Mouse (Mus musculus): ENCODE data around the gene Sirt7. TPM values are rescaled to one million over a fixed set of nuclear protein-coding genes. Genes with fewer than 3 reads are reported as not detected.

The Sirt7 gene
- total and polyA plus RNA-seq, 2 experiments from 2014 or later = 37.4 to 51.8 TPM

GRCm38 (mm10) chr11:120630881-120631725 is 6.1 kb upstream of the Sirt7 start:
- Histone ChIP-seq H3K36me3 (ENCODE audit: insufficient read depth) (peaks cover 22% of the 10 kb centered on the region), H3K27me3 (ENCODE audit: insufficient read depth, low read length) (no peaks in the 10 kb centered on the region), H3K9ac (no peak overlapping the region), H3K9me3 (ENCODE audit: low read length) (no peaks in the 10 kb centered on the region), H3K4me2 (ENCODE audit: low read depth) (0 out of 2 replicates have a peak overlapping the region, but pooled peaks have one; percentile 90), H3K4me3 (ENCODE audit: low read depth, low read length) (no peak overlapping the region), H3K4me1 (ENCODE audit: insufficient read depth) (peaks cover 6% of the 10 kb centered on the region; the same call in 1 of the 2 replicates), H3K27ac (ENCODE audit: low read depth, low read length) (no peak overlapping the region)
- no peak for ATAC-seq
- no peak for TF ChIP-seq CTCF (IDR thresholded peaks at IDR 0.05; ENCODE audit: low read depth)
- WGBS = 38% methylated on average over 7 of the region's 7 CpGs
- no peak for DNase-seq

GRCm38 (mm10) chr11:120630401-120630871 is 5.4 kb upstream of the Sirt7 start:
- Histone ChIP-seq H3K4me1 (ENCODE audit: insufficient read depth) (peaks cover 6% of the 10 kb centered on the region), H3K9ac (no peak overlapping the region), H3K27me3 (ENCODE audit: insufficient read depth, low read length) (no peaks in the 10 kb centered on the region), H3K36me3 (ENCODE audit: insufficient read depth) (peaks cover 22% of the 10 kb centered on the region), H3K27ac (ENCODE audit: low read depth, low read length) (no peak overlapping the region; the same call in 1 of the 2 replicates), H3K4me2 (ENCODE audit: low read depth) (no peak overlapping the region), H3K4me3 (ENCODE audit: low read depth, low read length) (no peak overlapping the region), H3K9me3 (ENCODE audit: low read length) (no peaks in the 10 kb centered on the region)
- DNase-seq = no peak
- ATAC-seq = no peak
- WGBS = 30% methylated on average over 5 of the region's 5 CpGs
- TF ChIP-seq CTCF (IDR thresholded peaks at IDR 0.05; ENCODE audit: low read depth) = no peak

- no peak overlapping the region for H3K9ac ChIP-seq
- H3K27me3 ChIP-seq (ENCODE audit: insufficient read depth, low read length) = no peaks in the 10 kb centered on the region
- H3K36me3 ChIP-seq (ENCODE audit: insufficient read depth) = peaks cover 22% of the 10 kb centered on the region
- H3K4me1 ChIP-seq (ENCODE audit: insufficient read depth) = peaks cover 11% of the 10 kb centered on the region
- no peaks in the 10 kb centered on the region for H3K9me3 ChIP-seq (ENCODE audit: low read length)
- WGBS = 39% methylated on average over 7 of the region's 7 CpGs
- H3K27ac ChIP-seq (ENCODE audit: low read depth, low read length) = no peak overlapping the region; the same call in 1 of the 2 replicates
- DNase-seq (no peak), ATAC-seq (no peak)
- no peak for TF ChIP-seq CTCF (IDR thresholded peaks at IDR 0.05; ENCODE audit: low read depth)
- H3K4me3 ChIP-seq (ENCODE audit: low read depth, low read length) = no peak overlapping the region
- H3K4me2 ChIP-seq (ENCODE audit: low read depth) = no peak overlapping the region
Observed at GRCm38 (mm10) chr11:120629911-120630310, 4.9 kb upstream of the Sirt7 start.

- WGBS = 70% methylated on average over 23 of the region's 23 CpGs
- H3K36me3 ChIP-seq (ENCODE audit: insufficient read depth) = peaks cover 22% of the 10 kb centered on the region
- no peaks in the 10 kb centered on the region for H3K9me3 ChIP-seq (ENCODE audit: low read length)
- H3K27ac ChIP-seq (ENCODE audit: low read depth, low read length) = no peak overlapping the region
- no peak overlapping the region for H3K4me2 ChIP-seq (ENCODE audit: low read depth)
- ATAC-seq (no peak), DNase-seq (no peak)
- no peak overlapping the region for H3K4me3 ChIP-seq (ENCODE audit: low read depth, low read length)
- no peak overlapping the region for H3K9ac ChIP-seq
- H3K27me3 ChIP-seq (ENCODE audit: insufficient read depth, low read length) = no peaks in the 10 kb centered on the region
- peaks cover 11% of the 10 kb centered on the region for H3K4me1 ChIP-seq (ENCODE audit: insufficient read depth)
- TF ChIP-seq CTCF (IDR thresholded peaks at IDR 0.05; ENCODE audit: low read depth) = no peak
Observed at GRCm38 (mm10) chr11:120629341-120629730, 4.3 kb upstream of the Sirt7 start.

GRCm38 (mm10) chr11:120628601-120629340 is 3.7 kb upstream of the Sirt7 start:
- no peak for TF ChIP-seq CTCF (IDR thresholded peaks at IDR 0.05; ENCODE audit: low read depth)
- no peak for DNase-seq
- no peak overlapping the region for H3K4me3 ChIP-seq (ENCODE audit: low read depth, low read length)
- H3K36me3 ChIP-seq (ENCODE audit: insufficient read depth) = peaks cover 22% of the 10 kb centered on the region
- no peak overlapping the region for H3K27ac ChIP-seq (ENCODE audit: low read depth, low read length)
- H3K4me1 ChIP-seq (ENCODE audit: insufficient read depth) = peaks cover 5% of the 10 kb centered on the region
- no peaks in the 10 kb centered on the region for H3K9me3 ChIP-seq (ENCODE audit: low read length)
- ATAC-seq = no peak
- H3K27me3 ChIP-seq (ENCODE audit: insufficient read depth, low read length) = no peaks in the 10 kb centered on the region
- 93% methylated on average over 23 of the region's 23 CpGs for WGBS
- H3K4me2 ChIP-seq (ENCODE audit: low read depth) = no peak overlapping the region
- no peak overlapping the region for H3K9ac ChIP-seq

GRCm38 (mm10) chr11:120627468-120628300 is 2.6 kb upstream of the Sirt7 start:
- Histone ChIP-seq H3K4me1 (ENCODE audit: insufficient read depth) (peaks cover 5% of the 10 kb centered on the region), H3K9me3 (ENCODE audit: low read length) (no peaks in the 10 kb centered on the region), H3K4me2 (ENCODE audit: low read depth) (no peak overlapping the region), H3K27ac (ENCODE audit: low read depth, low read length) (no peak overlapping the region), H3K27me3 (ENCODE audit: insufficient read depth, low read length) (no peaks in the 10 kb centered on the region), H3K36me3 (ENCODE audit: insufficient read depth) (peaks cover 30% of the 10 kb centered on the region), H3K9ac (no peak overlapping the region), H3K4me3 (ENCODE audit: low read depth, low read length) (no peak overlapping the region)
- TF ChIP-seq CTCF (IDR thresholded peaks at IDR 0.05; ENCODE audit: low read depth) = no peak
- 81% methylated on average over 22 of the region's 22 CpGs for WGBS
- DNase-seq (no peak), ATAC-seq (no peak)
